Mouse (Mus musculus) bone marrow, adult 2 months (tissue): ENCODE measurements around the gene Spdef.

Experiments
- CTCF ChIP-seq: fragments of 200-500 bp; IDR thresholded peaks from 2 replicates; pipeline ENCODE4 v1.5.1; 2011; ENCODE audit warnings: low read length, control low read depth; ENCODE audit not compliant: control insufficient read depth, insufficient read depth
- POLR2A ChIP-seq: fragments of 200-500 bp; IDR thresholded peaks from 2 replicates; pipeline ENCODE4 v1.6.1; 2011; ENCODE audit warnings: low read depth, mild to moderate bottlenecking, control low read depth, low read length, borderline replicate concordance; ENCODE audit not compliant: control insufficient read depth

GRCm38 (mm10) chr17:27764453-27764852 lies 35.7 kb upstream of the Spdef start:
- TF ChIP-seq CTCF (no peak), POLR2A (no peak)
